In the genomic region with DNA sequence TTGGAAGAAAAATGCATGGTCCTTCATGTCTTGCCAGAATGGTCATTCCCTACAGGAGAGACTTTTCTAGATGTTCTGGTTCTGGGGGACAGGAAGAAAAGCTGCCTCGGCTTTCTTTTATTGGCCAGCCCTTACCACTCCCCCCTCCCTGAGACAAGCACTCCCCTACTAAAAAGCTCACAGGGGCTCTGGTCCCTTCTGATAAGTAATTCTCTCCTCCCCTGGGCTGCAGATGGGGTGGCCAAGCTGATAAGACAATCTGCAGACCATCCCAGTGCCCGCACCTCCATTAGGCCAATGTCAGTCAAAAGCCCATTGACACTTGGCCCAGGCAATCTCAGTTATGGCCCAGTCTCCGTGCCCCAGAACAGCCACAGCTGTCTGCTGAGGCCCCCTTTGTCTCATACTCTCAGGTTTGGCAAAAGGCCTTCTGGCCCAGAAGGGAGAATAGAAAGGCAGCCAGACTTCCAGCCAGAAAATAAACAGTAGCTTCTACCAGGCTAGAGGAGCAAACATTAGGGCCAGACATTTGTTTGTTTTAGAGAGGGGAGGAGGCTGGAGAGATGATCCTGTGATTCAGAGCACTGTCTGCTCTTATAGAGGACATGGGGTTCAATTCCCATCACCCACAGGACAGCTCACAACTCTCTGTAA, we compare ENCODE assay signal across 9 mouse cellular contexts. TPM values are rescaled to one million over a fixed set of nuclear protein-coding genes. Genes with fewer than 3 reads are reported as not detected.
DNase-seq lines count a peak whose midpoint lies in the region; ATAC-seq lines count a peak whose summit lies in the region.
"Had no signal": no experiment of that assay in that cellular context is flagged by ENCODE, and none has a peak within 500 bp of the region (broad histone marks: within the 10 kb centered on the region; RNA-seq: fewer than 3 reads in every experiment).

No protein-coding gene starts in this region.

- peak; percentile 22 for DNase-seq in cerebellum, adult 9-11 months
- no peak for DNase-seq in midbrain, embryonic 11.5 days (ENCODE audit: low spot score, missing footprints)
- DNase-seq in urinary bladder, adult 2 months (ENCODE audit: low spot score): no peak
- no peak for DNase-seq in left cerebral cortex, postnatal 36 days (ENCODE audit: low spot score in 2 of 2)
- no peak for DNase-seq in right cerebral cortex, adult 2 months (ENCODE audit: low spot score in 2 of 2)

- no peaks in the 10 kb centered on the region for H3K27me3 ChIP-seq in intestine, embryonic 15.5 days (replicated peaks)
- H3K27me3 ChIP-seq in midbrain, embryonic 11.5 days (ENCODE audit: control insufficient read depth, insufficient read depth, low read length): no peaks in the 10 kb centered on the region
- H3K27me3 ChIP-seq: limb, embryonic 15.5 days had no signal

- no peak overlapping the region for H3K4me3 ChIP-seq in intestine, embryonic 15.5 days (replicated peaks)
- no peak overlapping the region for H3K4me3 ChIP-seq in midbrain, embryonic 11.5 days (ENCODE audit: low read depth, low read length)
- H3K4me3 ChIP-seq: limb, embryonic 15.5 days had no signal

- no peaks in the 10 kb centered on the region for H3K9me3 ChIP-seq in intestine, embryonic 15.5 days
- no peaks in the 10 kb centered on the region for H3K9me3 ChIP-seq in midbrain, embryonic 11.5 days (ENCODE audit: control insufficient read depth, low read length)
- H3K9me3 ChIP-seq: limb, embryonic 15.5 days had no signal

- ATAC-seq in cerebellum, adult (ENCODE audit: insufficient number of reproducible peaks, low FRiP score, low TSS enrichment): no peak
- ATAC-seq in erythroblast, adult 5-6 weeks (replicated peaks; ENCODE audit: low FRiP score, poor library complexity, severe bottlenecking): peak; percentile 60
- no peak for ATAC-seq in intestine, embryonic 15.5 days
- no peak for ATAC-seq in midbrain, embryonic 11.5 days (ENCODE audit: low FRiP score)

- H3K27ac ChIP-seq in intestine, embryonic 15.5 days: peak overlapping the region; percentile 66
- peak overlapping the region; percentile 73 for H3K27ac ChIP-seq in midbrain, embryonic 11.5 days (ENCODE audit: low read depth, low read length)
- H3K27ac ChIP-seq: limb, embryonic 15.5 days had no signal

- no peak overlapping the region for H3K4me2 ChIP-seq in intestine, embryonic 15.5 days (replicated peaks)
- peak overlapping the region; percentile 23; the same call in 1 of the 2 replicates for H3K4me2 ChIP-seq in midbrain, embryonic 11.5 days
- H3K4me2 ChIP-seq: limb, embryonic 15.5 days had no signal

- intact Hi-C loops in left cerebral cortex, postnatal 36 days (cut with DNase I): no loop called here

- WGBS in intestine, embryonic 15.5 days: 17% methylated on average over 3 of the region's 3 CpGs
- 61% methylated on average over 3 of the region's 3 CpGs for WGBS in midbrain, embryonic 11.5 days

- peaks cover 29% of the 10 kb centered on the region for H3K4me1 ChIP-seq in intestine, embryonic 15.5 days (replicated peaks)
- peaks cover 15% of the 10 kb centered on the region; the same call in 1 of the 2 replicates for H3K4me1 ChIP-seq in midbrain, embryonic 11.5 days (ENCODE audit: control insufficient read depth, insufficient read depth, low read length)

- H3K9ac ChIP-seq in intestine, embryonic 15.5 days: no peak overlapping the region
- H3K9ac ChIP-seq in midbrain, embryonic 11.5 days (ENCODE audit: low read length): no peak overlapping the region
- H3K9ac ChIP-seq: limb, embryonic 15.5 days had no signal

- no peaks in the 10 kb centered on the region for H3K36me3 ChIP-seq in intestine, embryonic 15.5 days
- no peaks in the 10 kb centered on the region for H3K36me3 ChIP-seq in midbrain, embryonic 11.5 days (ENCODE audit: control insufficient read depth, insufficient read depth, low read length)

RNA-seq across cellular contexts. Expression of gene Fam210b, which starts 3.1 kb away (rescaled TPM):
- 102 and 114 TPM in 2 replicates for total RNA-seq in erythroblast, adult 5-6 weeks (2015; ENCODE audit: low replicate concordance)
- total RNA-seq in erythroblast, adult 5-6 weeks (2017; ENCODE audit: low replicate concordance): 96.2 and 117 TPM in 2 replicates
- 14.5 and 15.1 TPM in 2 replicates for polyA plus RNA-seq in intestine, embryonic 15.5 days (2015; fragmentation: Nextera tagmentation; extraction: Ambion mirVana)
- polyA plus RNA-seq in midbrain, embryonic 11.5 days (2014; fragmentation: Nextera tagmentation; extraction: Ambion mirVana): 32.2 and 33.0 TPM in 2 replicates
- polyA plus RNA-seq in urinary bladder, adult 2 months (2012; rRNA removed): 20.6 and 22.6 TPM in 2 replicates
- total RNA-seq in left cerebral cortex, postnatal 36 days (2021): 10 to 100 TPM; 10.9 to 12.1 TPM

RNA-seq across cellular contexts. Expression of gene Aurka, which starts 21.9 kb away (rescaled TPM):
- 15.7 and 23.2 TPM in 2 replicates for total RNA-seq in erythroblast, adult 5-6 weeks (2015; ENCODE audit: low replicate concordance)
- total RNA-seq in erythroblast, adult 5-6 weeks (2017; ENCODE audit: low replicate concordance): 31.3 and 38.8 TPM in 2 replicates
- 99.6 and 103 TPM in 2 replicates for polyA plus RNA-seq in intestine, embryonic 15.5 days (2015; fragmentation: Nextera tagmentation; extraction: Ambion mirVana)
- polyA plus RNA-seq in midbrain, embryonic 11.5 days (2014; fragmentation: Nextera tagmentation; extraction: Ambion mirVana): 163 and 169 TPM in 2 replicates
- 3.0 and 3.1 TPM in 2 replicates for polyA plus RNA-seq in urinary bladder, adult 2 months (2012; rRNA removed)
- total RNA-seq in left cerebral cortex, postnatal 36 days (2021): 1 to 10 TPM; 1.1 to 1.3 TPM

RNA-seq across cellular contexts. Expression of gene Cstf1, which starts 22.1 kb away (rescaled TPM):
- 5.6 and 10.0 TPM in 2 replicates for total RNA-seq in erythroblast, adult 5-6 weeks (2015; ENCODE audit: low replicate concordance)
- 6.3 and 7.5 TPM in 2 replicates for total RNA-seq in erythroblast, adult 5-6 weeks (2017; ENCODE audit: low replicate concordance)
- 35.1 and 39.5 TPM in 2 replicates for polyA plus RNA-seq in intestine, embryonic 15.5 days (2015; fragmentation: Nextera tagmentation; extraction: Ambion mirVana)
- polyA plus RNA-seq in midbrain, embryonic 11.5 days (2014; fragmentation: Nextera tagmentation; extraction: Ambion mirVana): 48.0 and 50.2 TPM in 2 replicates
- 27.0 and 28.1 TPM in 2 replicates for polyA plus RNA-seq in urinary bladder, adult 2 months (2012; rRNA removed)
- 10 to 100 TPM; 21.3 to 22.5 TPM for total RNA-seq in left cerebral cortex, postnatal 36 days (2021)

RNA-seq across cellular contexts. Expression of gene Cass4, which starts 45.2 kb away (rescaled TPM):
- total RNA-seq in erythroblast, adult 5-6 weeks (2015; ENCODE audit: low replicate concordance): 1.0 and 2.5 TPM in 2 replicates
- total RNA-seq in erythroblast, adult 5-6 weeks (2017; ENCODE audit: low replicate concordance): 0.56 and 1.3 TPM in 2 replicates
- polyA plus RNA-seq in intestine, embryonic 15.5 days (2015; fragmentation: Nextera tagmentation; extraction: Ambion mirVana): 0.18 and 0.29 TPM in 2 replicates
- 0.31 TPM in 1 of 2 replicates, not detected in the other for polyA plus RNA-seq in midbrain, embryonic 11.5 days (2014; fragmentation: Nextera tagmentation; extraction: Ambion mirVana)
- 0.88 and 1.3 TPM in 2 replicates for polyA plus RNA-seq in urinary bladder, adult 2 months (2012; rRNA removed)
- under 1 TPM; 0.39 to 0.52 TPM for total RNA-seq in left cerebral cortex, postnatal 36 days (2021)

Comparison
In these comparisons a context has a peak if more than half of its experiments do, and no peak if none do; other contexts are left out.
1. RNA of gene Aurka, which starts 21.9 kb away (polyA plus RNA-seq): 163 to 169 TPM in midbrain, embryonic 11.5 days and 99.6 to 103 TPM in intestine, embryonic 15.5 days; 3.0 to 3.1 TPM in urinary bladder, adult 2 months; every median in the first group is over 10 times any median in the second.